Mouse (Mus musculus): ENCODE data around the gene Spi1. TPM values are rescaled to one million over a fixed set of nuclear protein-coding genes. Genes with fewer than 3 reads are reported as not detected.

The Spi1 gene
- polyA plus RNA-seq, 1 experiment, result 32.3 TPM

DNA sequence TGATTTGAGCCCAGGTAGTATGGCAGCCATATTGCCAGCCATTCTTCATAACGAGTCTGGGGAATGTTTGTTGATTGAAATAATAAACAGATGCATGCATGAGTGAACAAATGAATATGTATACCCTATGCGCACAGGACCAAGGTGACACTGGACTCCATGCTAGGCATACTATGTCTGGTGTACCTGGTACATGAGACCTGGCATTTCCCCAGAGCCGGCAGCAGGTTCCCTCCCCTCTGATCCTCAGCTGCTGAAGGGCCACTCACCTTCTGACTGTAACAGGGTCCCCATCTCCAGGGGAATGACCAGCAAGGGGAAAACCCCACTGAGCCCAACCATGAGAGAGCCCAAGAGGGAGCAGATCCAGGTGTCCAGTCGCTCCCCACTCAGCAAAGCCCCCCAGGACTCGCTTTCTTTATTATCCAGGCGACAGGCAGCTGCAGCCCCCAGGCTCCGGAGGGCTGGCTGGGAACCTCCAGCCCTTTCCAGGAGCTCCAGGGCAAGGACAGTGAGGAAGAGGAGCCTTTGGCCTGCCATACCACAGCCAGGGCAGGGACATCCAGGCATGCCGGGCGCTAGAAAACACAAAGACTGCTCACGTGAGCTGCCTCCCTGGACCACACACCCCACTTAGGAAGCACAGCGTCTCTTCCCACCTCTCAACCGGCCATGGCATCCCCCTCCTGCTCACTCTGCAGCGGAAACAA lies 13.9 kb upstream of the Spi1 start:
- DNase-seq (ENCODE audit: low read depth), result no peak

DNA sequence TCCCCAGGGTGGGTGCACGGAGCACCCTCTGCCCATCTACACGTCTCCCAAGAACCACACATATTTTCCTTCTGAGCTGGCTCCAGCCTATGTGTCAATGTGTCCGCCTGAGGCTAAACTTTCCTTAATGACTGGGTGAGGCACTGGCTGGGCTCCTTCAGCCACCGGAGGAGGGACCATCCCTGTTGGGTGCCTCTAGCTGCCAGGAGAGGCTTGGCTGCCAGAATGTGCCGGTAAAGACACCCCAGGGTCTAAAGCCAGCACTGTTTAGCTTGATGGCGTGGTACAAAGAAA lies 13.4 kb upstream of the Spi1 start:
- DNase-seq (ENCODE audit: low read depth), result no peak

DNA sequence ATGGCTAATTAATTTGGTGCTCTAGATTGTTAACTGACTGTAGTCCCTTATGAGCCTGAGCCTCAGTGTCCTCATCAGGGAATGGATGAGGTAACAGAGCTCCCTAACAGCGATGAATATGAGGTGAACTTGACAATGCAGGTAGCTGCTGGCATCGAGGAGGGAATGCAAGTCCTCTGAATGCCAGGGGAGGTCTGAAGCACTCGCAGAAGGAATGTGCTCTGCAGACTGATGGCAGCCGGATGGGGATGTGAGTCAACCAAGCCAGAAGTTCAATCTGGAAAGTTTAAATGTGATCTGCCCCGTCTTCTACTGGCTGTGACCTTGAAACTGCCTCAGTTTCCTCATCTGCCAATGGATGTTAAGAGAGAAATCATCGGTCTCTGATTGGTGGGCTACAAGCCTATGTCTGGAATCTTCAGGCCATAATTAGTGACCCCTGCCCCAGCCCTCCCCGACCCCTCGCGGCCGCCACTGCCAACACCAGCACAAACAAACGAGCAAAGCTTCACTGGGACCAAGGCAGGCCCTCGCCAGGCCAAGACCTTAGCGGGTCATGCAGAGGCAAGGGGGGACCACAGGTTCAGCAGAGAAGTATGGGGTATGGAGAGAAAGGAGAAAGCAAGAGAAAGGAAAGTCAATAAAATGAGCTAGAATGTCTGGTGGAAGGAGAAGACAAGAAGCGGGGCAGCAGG lies 12.7 kb upstream of the Spi1 start:
- DNase-seq (ENCODE audit: low read depth), result no peak

DNA sequence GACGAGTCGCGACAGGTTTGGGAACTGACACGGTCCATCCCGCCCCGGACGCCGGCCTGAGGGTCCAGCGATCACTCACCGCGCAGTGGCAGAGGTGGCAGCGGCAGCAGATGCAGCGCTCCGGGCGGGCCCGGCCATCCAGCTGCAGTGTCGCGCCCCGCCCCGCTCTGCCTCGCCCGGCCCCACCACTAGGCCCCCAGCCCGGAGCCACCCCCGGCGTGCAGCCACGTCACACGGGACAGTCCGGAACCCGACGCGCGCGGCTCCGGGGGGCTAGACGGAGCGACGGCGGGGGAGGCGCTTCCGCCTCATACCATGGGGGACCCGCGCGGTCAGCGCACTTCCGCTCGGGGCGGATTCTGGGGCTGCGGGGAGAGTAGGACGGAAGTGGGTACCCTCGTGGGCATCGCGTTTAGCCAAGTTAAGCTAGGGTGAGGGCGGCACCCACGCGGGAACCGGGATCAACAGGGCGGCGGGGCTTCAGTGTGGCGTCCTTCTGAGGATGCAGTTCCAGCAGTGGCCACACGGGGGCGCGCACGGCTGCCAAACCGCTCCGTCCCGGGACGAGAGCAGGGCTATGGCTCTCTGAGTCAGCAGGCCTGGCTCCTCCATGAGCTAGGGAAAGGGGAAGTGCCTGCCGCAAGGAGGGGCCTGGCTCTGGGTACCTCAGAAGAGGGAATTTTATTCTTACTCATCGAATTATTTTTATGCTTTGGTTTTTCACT lies 12.0 kb upstream of the Spi1 start, which contains the start of gene Slc39a13:
Slc39a13 (minus strand) TSS at position 342 of the 725 bp plus-strand sequence.
- no peak for DNase-seq (ENCODE audit: low read depth)

DNA sequence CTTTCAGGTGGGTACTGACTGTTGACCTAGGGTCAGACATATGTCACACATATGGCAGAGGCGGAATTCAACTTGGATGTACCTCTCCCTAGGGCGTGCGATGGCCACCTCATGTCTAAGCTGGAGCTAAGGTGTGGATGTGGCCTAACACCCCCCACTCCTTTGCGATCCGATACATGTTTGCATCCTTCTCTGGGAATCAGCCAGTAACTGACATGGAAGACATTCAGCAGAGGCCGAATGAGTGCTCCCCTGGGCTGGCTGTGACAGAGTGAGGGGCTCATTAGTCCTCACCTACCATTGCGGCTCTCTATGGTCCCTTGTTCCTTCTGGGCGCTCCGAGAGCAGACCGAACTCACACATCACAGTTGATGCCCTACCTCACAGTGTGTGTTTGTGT lies 11.1 kb upstream of the Spi1 start:
- no peak for DNase-seq (ENCODE audit: low read depth)

DNA sequence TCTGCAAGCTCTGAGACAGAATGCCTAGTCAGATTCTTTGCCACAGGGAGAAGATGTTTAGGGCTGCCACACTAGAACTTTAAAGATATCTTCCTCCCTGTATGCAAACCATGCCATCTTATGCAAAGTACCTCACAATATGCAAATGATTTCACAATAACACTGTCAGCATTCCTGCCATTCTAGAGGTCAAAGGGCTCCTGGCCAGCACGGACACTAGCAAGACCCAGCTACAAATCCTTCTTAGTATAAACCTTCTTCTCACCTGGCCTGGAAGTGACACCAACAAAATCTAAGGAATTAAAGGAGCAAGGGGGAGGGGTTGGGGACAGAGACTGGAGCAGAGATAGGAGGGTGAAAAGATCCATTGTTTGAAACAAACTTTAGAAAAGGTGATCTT lies 10.1 kb upstream of the Spi1 start:
- DNase-seq (ENCODE audit: low read depth), result no peak

DNA sequence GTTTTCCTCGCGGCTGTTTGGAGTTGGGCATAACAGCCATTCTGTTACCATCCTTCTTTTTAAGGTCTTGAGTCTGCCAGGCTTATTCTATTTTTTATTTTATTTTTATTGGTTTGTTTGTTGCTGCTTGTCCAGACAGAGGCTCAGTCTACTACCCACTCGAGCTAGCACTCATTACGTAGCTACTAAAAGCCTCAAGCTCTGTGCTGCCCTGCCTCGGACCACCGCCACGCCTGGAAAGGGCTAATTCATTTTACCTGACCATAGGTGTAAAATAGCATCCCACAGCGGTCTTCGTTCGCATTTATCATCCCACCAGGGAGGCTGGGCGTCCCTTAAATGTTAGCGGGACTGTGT lies 4.3 kb upstream of the Spi1 start:
- no peak for DNase-seq (ENCODE audit: low read depth)

DNA sequence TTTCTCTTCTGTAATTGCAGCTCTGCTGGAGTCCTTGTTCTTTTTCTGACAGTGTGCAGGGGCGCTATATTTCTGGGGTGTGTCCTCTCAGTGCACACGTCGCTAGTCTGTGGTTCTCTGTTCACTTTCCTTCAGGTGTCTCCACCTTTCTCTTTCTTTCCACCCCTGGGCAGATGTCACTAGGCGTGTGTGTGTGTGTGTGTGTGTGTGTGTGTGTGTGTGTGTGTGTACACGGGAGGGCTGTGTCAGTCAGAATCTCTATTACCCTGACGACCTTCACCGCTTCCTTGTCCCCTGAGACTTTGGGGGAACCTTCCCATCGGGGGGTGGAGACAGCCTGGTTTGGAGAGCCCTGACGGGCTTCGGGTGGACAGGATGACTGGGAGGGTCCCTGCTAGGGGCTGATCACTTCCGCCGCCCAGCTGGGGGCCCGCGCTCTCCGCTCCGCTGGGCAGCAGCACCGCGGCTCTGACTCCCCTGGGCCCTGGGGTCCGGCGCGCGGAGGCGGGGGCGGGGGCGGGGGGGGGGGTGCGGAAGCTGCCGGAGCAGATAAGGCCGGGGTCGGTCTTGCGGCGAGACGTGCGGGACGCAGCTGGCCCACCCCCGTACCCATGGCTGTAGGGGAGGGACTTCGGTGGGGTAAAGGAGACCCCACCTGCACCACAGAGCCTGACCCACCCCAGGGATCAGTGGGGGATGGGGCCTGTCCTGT lies 3.7 kb upstream of the Spi1 start:
- no peak for DNase-seq (ENCODE audit: low read depth)

DNA sequence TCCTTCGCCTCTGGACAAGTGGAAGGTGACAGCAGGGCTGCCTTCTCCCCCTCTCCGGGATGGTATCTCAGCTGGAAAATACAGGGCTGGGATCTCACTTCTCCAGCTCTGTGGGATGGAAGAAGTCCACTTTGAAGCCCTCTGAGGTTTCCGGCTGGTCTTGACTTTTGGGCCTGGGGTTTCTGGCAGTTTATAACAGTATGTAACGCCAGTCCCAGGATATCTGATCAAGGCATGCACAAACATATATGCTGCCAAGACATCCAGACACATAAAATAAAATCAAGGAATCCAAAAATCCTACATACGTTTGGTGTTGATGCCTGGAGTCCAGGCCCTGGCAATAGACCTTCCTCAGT lies 3.2 kb upstream of the Spi1 start:
- DNase-seq (ENCODE audit: low read depth), result no peak

DNA sequence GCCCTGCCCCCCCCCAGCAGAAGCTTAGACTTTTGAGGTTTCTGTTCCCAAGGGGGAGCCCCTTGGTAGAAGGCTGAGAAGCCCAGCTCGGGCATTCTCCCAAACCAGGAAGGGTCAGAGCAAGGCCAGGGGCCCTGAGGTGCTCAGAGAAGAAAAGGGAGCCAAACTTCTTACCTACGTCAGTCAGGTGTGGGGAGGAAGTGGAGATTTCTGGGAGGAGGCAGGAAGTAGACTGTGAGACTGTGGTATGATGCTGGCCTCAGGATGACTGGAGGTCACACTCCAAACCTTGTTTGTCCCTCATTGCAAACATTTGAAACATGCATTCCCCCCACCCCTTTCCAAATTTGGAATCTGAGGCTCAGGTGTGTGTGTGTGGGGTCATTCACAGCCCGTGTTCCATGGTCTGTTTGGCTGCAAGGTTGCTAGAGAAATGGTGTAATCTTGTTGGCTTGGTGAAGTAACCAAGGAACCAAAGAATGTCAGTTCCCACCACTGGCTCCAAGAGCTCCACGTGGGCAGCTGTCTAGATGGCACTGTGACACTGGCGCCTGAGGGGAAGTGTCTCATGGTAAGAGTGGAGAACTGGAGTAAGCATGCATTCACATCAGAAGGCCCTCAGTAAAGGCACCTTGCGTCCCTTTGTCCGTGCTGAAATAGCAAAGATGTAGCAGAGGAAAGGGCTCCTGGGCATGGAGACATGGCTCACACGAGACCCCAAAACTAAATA lies 1.2 kb upstream of the Spi1 start:
- no peak for DNase-seq (ENCODE audit: low read depth)

DNA sequence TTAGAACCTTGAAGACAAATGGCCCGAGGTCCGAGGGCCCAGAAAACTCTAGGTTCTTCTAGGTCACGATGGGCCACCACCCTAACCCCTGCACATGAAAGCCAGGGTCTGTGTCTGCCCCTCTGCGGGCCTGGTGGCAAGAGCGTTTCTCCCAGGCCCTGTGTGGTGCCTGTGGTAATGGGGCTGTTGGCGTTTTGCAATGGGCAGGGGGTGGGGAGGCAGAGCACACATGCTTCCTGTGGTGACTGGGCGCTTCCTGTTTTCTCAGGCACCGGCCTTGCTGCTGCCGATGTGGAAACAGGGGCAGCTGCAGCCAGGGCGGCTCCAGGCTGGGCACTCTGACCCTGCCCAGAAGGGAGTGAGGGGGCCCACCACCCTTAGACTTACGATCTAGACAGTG lies 654 bp downstream of the Spi1 start:
- DNase-seq (ENCODE audit: low read depth), result no peak

DNA sequence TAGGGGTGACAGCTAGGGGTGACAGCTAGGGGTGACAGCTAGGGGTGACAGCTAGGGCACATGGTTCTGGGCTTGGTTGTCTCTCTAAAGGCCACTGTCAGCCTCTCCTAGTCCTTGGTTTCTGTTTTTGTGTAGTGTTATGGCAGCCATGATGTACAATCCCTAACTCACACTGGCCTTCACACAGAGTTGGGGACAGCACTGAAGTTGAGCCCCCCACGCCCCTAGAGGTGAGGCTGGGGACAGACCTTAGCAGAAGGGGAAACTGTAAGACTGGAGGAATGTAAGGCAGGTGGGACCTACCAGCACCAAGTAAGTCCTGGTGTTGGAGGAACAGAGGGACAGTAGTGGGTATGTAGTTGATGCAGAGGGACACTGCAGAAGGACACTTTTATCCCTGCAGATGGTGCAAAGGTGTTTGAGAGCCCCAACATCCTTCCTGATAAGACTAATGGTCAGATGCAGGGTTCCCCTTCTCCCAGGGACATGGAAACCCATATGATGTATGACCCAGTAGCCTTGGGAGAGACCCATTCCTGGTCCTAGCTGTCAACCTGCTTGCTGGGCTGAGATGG lies 1.3 kb downstream of the Spi1 start:
- no peak for DNase-seq (ENCODE audit: low read depth)

DNA sequence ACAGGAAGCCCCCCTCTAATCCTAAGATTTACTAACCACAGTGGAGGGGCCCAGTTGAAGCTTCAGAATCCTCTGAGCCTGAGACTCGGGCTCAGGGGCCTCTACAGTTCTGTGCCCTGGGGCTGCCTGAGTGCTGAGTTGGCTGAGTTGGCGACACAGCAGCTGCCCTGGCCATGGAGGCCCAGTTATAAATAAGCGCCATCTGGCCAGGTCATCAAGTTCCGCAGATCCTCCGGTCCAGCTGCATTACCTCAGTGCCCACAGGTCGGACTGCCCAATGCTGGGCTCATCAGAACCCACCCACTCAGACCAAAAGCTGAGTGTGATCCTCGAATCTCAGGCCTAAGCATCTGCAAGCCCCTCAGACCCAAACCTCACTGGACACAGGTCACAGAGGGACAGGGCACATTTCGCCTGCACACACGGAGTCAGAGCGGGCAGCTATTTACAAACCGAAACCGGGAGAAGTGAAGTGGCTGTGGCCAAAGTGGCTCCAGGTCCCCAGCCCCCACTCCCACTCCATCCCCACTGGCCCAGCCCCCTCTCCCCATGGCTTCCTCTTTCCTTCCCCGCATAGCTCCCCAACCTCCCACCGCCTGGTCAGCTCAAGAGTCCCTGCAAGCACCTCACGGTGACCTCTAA lies 2.1 kb downstream of the Spi1 start:
- DNase-seq (ENCODE audit: low read depth), result no peak

DNA sequence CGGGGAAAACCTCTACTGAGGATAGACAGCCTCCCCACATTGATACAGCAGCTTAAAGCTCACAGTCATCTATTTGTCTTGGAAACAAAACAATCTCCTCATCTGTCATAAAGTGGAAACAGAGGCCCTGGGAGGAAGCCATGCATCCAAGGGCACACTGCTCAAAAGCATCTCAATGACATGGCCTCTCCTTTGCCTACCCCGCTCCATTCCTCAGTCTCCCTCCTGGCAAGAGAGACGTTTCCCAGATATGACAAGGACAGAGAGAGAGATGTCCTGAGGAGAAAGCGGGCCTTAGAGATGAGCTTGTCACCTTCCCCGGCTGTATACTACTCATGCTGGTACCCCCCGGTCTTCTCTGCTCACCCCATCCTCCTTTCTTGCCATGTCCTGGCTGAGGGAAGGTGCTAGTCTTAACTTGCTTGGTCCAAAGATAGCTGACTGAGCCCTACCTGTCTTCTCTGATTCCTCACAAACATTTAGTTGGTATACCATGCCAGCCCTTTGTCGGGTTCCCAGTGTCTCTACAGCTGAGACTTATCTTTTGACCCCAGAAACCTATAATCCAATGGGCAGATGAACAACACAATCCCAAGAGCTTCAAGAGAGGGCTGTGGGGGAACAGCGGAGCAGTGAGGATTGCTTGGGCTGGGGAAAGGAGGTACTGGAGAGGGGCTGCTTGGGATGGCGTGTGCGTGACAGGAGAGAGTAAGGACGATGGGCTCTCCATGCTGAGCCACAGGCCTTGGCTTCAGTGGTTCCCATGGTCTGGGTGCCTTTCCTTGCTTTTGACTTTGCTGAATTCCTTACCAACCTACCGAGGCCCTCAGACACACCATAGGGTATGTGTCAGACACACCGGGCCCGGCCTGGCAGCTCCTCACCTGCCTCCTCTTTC lies 3.6 kb downstream of the Spi1 start:
- no peak for DNase-seq (ENCODE audit: low read depth)

DNA sequence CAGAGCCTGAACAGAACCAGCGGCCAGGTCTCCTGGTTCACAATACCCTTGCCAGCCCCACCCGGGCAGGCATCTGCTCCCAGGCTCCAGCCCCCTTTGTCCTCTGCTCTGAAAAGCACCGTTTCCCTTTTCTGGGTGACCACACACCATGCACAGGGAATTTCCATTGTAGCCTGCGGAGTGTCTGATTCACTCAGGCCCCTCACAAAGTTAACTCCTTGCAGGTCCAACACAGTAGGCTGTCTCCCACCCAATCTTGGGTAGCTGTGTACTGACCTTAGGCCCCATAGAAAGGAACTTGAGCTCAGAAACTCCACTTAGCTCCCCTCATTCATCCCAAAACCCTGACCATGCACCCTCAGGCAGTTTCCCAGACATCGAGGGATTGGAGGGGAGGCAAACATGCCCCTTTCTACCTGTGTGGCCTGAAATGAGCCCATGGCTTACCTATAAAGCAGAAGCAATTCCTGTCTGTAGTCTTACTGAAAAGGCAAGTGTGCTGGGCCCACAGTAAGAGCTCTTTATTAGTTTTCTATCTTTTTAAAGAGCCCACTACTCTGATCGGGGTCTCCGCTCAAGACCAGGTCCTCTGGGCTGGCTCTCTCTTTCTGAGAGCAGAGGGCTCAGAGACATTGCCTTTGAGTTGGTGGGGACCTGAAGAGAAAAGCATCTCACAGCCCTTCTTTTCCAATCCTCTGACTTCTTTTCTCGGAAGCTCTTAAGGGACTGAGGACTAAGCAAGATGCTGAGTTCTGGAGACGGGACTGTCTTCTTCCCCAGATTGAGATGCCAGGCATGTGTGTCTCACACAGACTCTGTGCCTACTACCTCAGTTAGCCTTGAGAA lies 4.4 kb downstream of the Spi1 start:
- no peak for DNase-seq (ENCODE audit: low read depth)

DNA sequence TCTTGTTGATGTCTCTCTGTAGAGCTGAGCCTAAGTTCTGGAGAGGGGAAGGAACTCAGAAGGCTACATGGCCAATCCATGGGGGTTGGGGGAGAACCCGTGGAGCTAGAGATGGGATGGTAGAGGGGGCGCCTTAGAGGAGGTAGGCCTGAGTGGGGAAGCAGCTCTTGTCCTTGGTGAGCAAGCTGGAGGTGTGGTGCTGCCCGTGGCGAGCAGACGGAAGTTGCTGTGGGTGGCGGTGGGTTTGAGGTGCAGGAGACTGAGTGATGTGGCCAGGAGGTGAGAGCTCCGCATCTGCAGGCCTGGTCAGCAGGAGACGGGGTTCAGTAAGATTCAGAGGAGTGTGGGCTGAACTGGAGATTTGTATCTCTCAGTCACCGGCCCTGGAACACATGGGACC lies 5.3 kb downstream of the Spi1 start:
- DNase-seq (ENCODE audit: low read depth), result no peak

DNA sequence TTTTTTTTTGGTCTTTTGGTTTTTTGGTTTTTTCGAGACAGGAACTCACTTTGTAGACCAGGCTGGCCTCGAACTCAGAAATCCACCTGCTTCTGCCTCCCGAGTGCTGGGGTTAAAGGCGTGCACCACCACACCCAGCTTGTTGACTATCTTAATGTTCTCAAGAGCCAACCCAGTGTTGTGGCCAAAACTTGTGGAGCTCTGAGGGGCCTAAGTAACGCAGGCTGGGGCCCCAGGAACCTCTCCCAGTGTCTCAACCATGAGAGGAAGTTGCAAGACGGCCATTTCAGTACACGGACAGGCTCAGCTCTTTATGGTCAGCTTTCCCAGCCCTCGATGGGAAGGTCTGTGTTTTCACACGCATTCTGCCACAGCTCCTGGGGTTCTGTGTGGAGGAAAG lies 6.8 kb downstream of the Spi1 start:
- DNase-seq (ENCODE audit: low read depth), result no peak

DNA sequence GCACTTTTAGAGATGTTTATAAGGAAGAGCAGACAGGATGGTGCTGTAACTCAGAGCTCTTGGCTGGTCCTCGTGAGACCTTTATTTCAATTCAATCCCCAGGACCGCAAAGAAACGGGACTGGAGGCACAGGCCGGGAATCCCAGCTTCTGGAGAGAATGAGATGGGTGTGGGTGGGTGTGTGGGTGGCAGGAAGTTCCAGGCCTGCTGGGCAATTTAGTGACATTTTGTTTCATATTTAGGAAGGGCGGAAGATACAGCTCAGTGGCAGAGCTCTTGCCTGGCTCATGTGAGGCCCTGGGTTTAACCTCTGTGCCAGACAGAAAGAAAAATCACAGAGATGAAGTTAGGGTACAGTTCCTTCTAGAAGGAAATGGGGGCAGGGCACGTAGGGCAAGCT lies 8.0 kb downstream of the Spi1 start:
- no peak for DNase-seq (ENCODE audit: low read depth)

DNA sequence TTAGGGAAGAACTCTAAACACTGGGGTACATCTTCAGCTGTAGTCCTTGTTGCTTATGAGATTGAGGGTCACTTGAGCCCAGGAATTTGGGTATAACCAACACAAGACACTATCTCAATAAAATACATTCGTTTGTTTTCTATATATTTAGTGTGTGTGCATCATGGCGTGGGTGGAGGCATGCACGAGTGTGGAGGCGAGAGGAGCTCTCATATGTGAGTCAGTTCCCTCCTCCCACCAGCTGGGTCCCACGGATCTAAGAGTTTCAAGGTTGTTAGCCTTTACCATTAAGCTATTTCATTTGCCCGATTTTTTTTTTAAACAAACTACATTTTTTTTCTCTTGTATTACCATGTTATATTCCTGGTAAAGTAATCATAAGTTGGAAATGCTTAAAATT lies 8.6 kb downstream of the Spi1 start:
- DNase-seq (ENCODE audit: low read depth), result no peak

Data from gonadal fat pad, adult 2 months (tissue).